Mouse (Mus musculus) granulocyte monocyte progenitor cell, adult 5-6 weeks (primary cell): ENCODE data around the gene Celsr1. TPM values are rescaled to one million over a fixed set of nuclear protein-coding genes. Genes with fewer than 3 reads are reported as not detected.
A peak's percentile ranks its signal among the peaks of the same experiment; 100 is the strongest.

ENCODE experiments used
- ATAC-seq: replicated peaks from 2 replicates; pipeline ENCODE4 v1.8.0; 2016; ENCODE audit warnings: mild to moderate bottlenecking, moderate TSS enrichment, inconsistent platforms; ENCODE audit not compliant: poor library complexity, severe bottlenecking
- total RNA-seq, 2 experiments: library from RNA; stranded (forward) in 1 of 2; stranded (reverse) in 1 of 2; fragments of 200-712, 200-1000 nt in 1 of 2; fragments of >200 nt in 1 of 2; fragmentation: Nextera tagmentation in 1 of 2; gene quantifications; 2 replicates each; pipeline ENCODE4 v1.2.3; 2014 to 2017

Gene Celsr1
- total RNA-seq, 2 experiments from 2014 or later = 8.0 to 8.7 TPM

- peak; percentile 50 for ATAC-seq
Measured at GRCm38 (mm10) chr15:85969707-85970153, 63.8 kb downstream of the Celsr1 start.

DNA sequence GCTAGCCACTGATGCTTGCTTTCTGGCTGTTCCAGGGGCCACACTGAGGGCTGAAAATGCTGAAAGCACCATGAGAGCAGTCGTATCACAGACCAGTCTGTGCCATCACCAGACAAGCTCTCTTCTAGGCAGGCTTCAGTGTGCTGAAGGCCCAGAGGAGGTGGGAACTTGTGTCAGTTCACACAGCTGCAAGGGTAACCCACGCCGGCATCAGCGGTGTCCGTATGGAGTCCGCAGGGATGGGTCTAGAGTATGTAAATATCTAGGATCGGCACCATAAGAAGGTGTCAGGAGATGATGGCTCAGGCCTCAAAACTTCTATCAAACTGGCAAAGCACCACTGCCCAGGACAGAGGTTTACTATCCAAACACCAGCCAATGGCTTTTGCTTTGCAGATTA lies 64.3 kb downstream of the Celsr1 start:
- ATAC-seq = no peak

GRCm38 (mm10) chr15:85966032-85966431 lies 67.5 kb downstream of the Celsr1 start:
- ATAC-seq = no peak

- ATAC-seq = peak; percentile 86
Measured at GRCm38 (mm10) chr15:85963279-85963840, 70.2 kb downstream of the Celsr1 start.

GRCm38 (mm10) chr15:85962691-85963090 lies 70.9 kb downstream of the Celsr1 start:
- ATAC-seq = no peak

GRCm38 (mm10) chr15:85961651-85962050 lies 71.9 kb downstream of the Celsr1 start:
- ATAC-seq = no peak

DNA sequence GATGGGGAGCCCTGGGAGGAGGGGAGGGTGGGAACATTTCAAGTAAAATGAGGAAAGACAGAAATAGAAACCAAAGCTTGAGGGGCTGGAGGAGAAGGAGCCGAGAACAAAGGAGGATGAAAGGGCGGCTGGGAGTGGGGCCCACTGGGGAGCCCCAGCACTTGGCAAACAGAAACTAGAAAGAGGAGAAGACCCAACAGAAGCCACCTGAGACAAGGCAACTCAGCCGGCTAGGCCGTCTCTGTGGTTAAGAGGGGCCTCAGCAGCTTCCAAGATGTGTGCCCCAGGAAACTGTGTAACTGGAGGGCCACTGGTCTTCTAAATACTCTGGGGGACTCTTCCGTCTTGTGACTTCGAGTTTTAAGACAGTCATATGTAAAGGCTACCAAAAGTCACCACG lies 72.4 kb downstream of the Celsr1 start:
- ATAC-seq = peak; percentile 15; the same call in 1 of the 2 replicates

DNA sequence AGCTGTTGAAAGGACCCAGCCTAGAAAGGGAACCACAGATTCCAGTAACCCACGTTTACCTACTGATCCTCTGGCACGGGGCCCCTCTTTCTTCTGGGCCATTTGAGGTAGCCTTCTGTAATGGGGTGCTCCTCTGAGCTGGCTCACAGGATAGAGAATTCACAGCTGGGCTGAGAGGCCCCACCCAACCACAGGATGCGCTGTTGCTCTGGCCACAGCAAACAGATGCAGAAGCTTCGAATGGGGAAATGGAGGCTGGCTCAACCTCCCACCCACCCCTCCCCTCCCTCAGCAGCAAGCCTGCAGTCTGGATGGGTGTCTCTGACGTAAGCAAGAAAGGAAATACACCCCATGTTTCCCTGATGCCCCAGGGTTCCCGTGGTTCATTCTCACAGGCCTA lies 77.4 kb downstream of the Celsr1 start:
- peak; percentile 74 for ATAC-seq

DNA sequence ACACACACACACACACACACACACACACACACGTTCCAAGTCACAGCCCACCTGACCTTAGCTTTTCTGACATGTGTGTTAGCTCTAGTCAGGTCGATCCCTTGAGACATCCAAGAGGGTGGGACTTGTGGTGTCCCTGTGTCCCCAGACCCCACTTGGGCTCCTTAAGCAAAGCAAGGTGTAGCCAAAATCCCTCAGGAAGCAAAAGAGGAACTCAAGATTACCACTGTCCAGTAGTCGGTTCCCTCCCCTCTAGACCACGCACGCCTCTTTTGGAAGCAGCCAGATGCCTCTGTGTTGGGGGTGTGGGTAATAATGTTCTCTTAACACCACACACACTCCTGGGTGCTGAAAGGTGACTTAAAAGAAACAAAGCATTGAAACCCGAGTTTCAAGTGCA lies 80.1 kb downstream of the Celsr1 start:
- ATAC-seq = peak; percentile 64

GRCm38 (mm10) chr15:85949421-85950164 lies 84.0 kb downstream of the Celsr1 start:
- ATAC-seq = no peak

- no peak for ATAC-seq
Measured at GRCm38 (mm10) chr15:85947967-85948366, 85.6 kb downstream of the Celsr1 start.

DNA sequence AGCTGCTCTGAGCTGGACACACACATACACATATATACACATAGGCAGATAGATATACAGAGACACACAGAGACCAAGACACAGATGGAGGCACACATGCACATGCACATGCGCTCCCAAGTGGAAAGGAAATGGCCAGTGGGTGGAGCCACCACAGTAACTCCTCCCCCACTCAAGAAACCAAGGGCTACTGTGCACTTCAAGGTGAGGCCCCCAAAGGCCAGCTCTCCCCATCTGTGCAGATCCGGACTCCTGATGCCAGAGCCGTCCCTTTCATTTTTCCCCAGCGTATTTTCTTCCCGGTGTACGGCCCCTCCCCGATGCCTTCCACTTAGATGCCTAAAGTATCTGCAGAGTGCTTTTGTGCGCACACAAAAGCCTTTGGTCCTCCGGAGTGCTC lies 86.0 kb downstream of the Celsr1 start:
- no peak for ATAC-seq

DNA sequence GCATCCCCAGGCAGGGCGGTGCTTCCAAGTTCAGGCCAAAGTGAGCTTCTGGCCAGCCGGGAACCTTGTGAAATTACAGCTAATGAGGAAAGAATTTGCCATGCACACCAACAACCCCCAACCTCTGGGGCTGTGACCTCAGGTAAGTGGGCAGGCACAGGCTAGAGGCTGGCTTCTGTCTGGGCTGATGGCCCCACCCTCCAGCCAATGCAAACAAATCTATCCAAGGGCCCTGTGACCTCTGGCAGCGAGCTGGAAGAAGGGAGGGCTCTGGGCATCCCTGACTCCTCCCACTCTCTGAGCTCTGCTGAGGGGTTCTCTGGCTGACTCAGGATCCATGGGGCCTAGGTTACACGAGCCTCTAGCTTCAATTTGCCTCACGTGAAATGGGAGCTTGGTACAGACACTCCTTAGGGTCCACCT lies 97.9 kb downstream of the Celsr1 start:
- ATAC-seq = no peak

GRCm38 (mm10) chr15:85928161-85928560 lies 105.4 kb downstream of the Celsr1 start:
- ATAC-seq = no peak

GRCm38 (mm10) chr15:85921855-85922254 lies 111.7 kb downstream of the Celsr1 start:
- ATAC-seq = no peak

DNA sequence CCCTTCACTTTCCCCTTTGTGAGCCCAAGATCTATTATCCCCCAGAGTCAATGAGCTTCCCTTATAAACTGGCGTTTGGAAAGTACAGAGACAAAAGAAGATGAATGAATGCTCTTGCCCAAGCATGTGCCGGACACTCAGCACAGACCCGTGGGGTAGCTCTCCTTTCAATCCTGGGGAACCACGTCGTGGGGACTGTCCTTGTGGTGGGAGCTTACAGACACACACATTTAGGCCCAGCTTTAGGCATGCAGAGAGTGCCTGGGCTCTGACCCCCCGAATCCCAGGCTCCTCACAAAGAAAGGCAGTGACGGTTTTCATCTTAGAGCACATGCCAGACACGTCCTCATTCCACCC lies 113.7 kb downstream of the Celsr1 start:
- ATAC-seq = no peak

DNA sequence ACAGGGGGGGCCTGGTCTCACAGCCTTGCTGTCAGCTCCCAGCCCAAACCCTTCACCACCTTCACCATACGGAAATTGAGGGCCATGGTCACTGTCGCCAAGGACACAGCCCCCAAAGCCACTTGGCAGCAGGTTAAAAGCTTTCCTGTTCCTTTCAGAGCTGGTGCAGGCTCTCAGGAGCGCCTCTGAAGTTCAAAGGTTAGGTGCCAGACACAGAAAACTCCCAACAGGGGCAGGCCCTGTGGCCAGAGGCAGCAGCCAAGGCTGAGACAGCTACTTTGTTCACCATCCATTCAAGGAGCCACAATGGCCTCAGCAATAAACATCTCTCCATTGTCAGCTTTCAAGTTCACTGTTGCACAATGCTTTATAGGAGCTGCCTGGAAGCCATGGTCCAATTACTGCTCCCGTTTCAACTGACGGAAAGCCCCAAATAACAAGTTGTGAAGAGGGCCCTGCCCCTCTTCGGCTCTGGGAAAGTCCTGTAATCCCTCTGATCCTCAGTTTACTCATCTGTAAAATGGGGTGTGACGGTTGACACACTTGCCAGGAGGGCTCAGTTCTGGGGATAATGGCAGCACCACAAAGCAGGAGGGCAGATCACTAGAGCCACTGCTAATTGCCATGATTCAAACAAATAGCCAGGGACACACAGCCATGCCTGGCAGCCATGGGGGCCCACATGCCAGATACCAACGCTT lies 114.2 kb downstream of the Celsr1 start:
- ATAC-seq = no peak

- peak; percentile 64; the same call in 1 of the 2 replicates for ATAC-seq
Measured at GRCm38 (mm10) chr15:85913605-85914004, 120.0 kb downstream of the Celsr1 start.

DNA sequence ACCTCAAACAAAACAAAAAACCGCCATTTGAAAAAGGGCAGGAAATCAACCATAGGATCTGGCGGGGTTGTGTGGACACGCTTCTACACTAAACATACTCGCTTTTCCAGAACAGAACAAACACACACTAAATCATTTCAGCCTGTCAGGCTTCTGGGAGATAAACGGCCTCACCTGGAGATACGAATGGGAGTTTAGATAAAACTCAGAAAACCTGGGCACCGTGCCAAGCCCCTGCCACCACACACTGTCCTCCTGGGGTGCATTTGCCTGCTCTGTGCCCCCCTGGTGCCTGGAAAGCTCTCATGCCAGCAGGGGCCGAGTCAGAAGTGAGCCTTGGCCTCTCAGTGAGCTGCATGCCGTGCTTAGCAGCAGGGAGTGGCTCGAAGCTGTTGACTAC lies 123.6 kb downstream of the Celsr1 start:
- no peak for ATAC-seq

DNA sequence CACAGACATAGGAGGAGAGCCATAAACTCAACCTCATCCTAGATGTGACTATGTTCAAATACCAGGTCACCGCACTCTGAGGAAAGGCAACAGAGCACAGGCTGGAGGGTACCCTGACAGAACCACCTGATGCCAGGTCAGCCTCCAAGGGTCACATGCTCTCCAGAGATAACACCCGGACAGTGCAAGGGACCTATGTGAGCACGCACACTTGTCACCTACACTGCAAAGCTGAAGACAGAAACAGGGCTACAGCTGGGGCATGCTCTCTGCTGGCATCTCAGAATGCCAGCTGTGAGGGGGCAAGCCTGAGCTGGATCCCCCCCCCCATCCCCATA lies 124.1 kb downstream of the Celsr1 start:
- ATAC-seq = peak; percentile 15; the same call in 1 of the 2 replicates

DNA sequence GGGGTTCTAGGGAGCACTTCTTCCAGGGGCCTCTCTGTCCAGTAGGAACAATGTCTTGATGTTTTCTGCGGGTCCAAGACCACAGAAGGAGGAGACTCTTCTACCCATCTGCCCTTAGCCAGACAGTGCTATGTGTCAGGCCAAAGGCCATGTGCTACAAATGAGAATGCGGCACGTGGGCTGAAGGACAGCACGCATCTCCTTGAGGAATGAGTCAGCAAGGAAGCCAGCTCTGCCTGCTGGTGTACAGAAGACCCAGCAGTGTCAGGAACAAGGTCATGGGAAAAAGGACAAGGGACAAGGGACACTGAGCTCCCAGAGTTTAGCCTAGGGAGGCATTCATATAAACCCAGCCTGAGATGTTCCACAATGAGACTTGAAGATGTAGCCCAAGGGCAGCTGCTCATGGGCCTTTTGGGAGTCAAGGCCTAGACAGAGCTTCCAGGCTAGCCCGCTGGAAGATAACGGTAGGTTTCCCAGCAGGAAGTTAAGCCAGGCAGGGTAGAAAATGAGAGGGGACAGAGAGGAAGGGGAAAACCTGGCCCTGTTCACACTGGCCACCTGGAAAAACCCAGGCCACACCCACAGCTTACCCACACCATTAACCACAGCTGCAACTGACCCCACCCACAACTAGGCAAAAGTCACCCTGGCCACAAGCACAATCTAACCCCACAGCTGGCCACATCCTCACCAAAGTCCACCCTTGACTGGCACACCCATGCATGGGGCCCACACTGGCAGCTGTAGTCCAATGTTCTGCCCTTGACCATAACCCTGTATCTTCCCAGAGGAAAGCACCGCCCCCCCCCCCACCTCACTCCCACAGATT lies 124.7 kb downstream of the Celsr1 start:
- peak; percentile 60 for ATAC-seq
